Mouse (Mus musculus): ENCODE measurements around the gene Tbck.

The Tbck gene

GRCm38 (mm10) chr3:132868838-132869237 lies 184.9 kb downstream of the Tbck start:
- DNase-seq (ENCODE audit: low read depth, low spot score), result no peak

GRCm38 (mm10) chr3:132870079-132870478 lies 186.1 kb downstream of the Tbck start:
- DNase-seq (ENCODE audit: low read depth, low spot score), result no peak

GRCm38 (mm10) chr3:132871318-132871904 lies 187.5 kb downstream of the Tbck start:
- DNase-seq (ENCODE audit: low read depth, low spot score), result no peak

DNA sequence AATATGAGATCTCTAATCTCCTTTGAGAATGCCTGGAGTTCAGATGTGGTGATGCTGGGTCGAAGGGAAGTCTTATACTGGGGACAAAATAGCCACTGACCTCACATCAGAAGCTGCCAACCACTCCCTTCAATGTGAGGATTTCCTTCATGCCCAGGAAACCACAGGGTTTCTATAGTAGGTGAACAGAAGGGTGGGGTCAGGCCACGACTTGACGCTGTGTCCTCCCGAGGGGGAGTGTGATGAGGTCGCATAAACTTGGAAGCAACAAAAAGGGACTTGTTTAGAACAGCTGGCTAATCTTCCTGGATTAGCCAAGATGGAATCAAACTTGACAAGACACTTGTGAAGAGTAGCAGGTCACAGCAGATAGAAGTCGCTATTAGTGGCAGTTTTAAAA lies 189.3 kb downstream of the Tbck start:
- DNase-seq (ENCODE audit: low read depth, low spot score), result no peak

GRCm38 (mm10) chr3:132876011-132876708 lies 192.2 kb downstream of the Tbck start:
- DNase-seq (ENCODE audit: low read depth, low spot score), result no peak

GRCm38 (mm10) chr3:132876933-132877676 lies 193.2 kb downstream of the Tbck start:
- DNase-seq (ENCODE audit: low read depth, low spot score), result no peak

- no peak for DNase-seq (ENCODE audit: low read depth, low spot score)
Measured at GRCm38 (mm10) chr3:132880361-132880760, 196.4 kb downstream of the Tbck start.

DNA sequence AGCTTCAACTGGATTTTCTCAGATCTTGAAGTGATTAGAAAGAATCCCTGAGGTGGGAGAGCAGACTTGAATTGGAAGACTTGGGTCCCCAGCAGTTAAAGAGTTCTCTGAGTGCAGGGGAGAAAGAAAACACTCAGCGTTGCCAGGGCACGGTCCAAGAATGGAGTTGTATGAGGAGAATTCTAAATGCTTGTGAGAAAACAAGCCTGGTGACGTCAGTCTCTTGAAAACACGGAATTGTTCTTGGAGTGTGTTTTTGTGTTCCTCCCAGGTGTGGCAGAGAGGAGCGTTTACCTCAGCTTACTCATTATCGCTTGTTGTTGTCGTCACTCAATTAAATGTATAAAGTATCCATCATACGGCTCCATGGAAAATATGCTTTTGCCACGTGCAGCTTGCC lies 196.9 kb downstream of the Tbck start:
- no peak for DNase-seq (ENCODE audit: low read depth, low spot score)

DNA sequence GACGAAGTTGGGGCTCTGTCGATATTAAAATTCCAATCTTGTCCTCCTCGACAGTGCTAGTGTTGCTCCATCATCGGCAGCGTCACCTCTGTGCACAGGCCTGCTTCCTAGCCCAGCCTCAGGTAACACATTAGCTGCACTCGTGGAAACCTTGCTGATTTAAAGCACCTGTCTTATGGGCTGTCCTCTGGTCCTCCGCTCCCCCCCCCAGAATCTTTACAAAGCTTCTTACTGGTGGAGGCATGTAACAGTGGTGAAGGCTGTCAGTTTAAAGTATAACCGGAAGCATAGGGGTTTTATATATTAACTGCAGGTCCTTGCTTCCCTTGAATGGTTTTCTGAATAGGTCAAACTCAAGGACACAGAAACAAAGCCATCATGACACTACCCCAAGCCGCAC lies 199.3 kb downstream of the Tbck start:
- DNase-seq (ENCODE audit: low read depth, low spot score), result no peak

DNA sequence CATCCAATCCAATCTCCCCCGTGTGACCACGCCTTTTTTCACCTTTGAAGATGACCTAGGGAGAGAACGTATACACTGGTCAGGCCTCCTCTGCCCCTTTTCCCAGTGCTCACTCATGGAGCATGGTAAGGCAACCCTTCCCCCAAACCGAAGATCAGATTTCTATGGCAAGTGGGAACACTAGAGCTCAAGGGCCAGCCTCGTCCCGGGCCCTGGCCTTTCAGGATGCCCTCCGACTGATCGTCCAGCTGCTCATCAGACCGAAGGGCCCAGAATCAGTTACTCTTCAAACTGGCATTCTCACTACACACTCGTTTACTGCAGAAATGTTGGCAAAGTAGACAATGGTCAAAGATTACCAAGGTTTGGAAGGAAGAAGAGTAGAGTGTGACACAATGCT lies 200.5 kb downstream of the Tbck start:
- no peak for DNase-seq (ENCODE audit: low read depth, low spot score)

- no peak for DNase-seq (ENCODE audit: low read depth, low spot score)
Measured at GRCm38 (mm10) chr3:132886419-132887050, 202.6 kb downstream of the Tbck start.

GRCm38 (mm10) chr3:132887074-132887848 lies 203.3 kb downstream of the Tbck start:
- DNase-seq (ENCODE audit: low read depth, low spot score), result peak; percentile 16

Measured in R1 (cell line).